Mouse (Mus musculus): ENCODE data around the gene Fdx1. TPM values are rescaled to one million over a fixed set of nuclear protein-coding genes. Genes with fewer than 3 reads are reported as not detected.

The Fdx1 gene
- polyA plus RNA-seq, 1 experiment = 30.5 TPM

DNA sequence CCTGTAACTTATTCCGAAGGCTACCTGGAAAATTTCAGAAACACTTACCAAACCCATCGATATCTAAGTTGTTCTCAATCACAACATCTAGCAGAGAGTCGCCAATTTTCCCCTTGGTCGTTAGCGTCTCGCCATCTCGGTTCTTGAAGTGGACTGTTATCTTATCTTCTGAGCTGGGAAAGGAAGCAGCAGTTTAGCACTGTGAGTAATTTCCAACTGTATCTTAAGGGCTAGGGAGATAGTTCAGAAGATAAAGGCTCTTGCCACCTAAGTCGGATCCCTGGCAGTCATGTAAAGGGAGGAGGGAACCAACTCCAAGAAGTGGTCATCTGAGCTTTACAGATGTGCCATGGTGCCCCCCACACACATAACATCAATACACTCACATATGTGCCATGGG lies 6.3 kb downstream of the Fdx1 start:
- Histone ChIP-seq H3K27ac (ENCODE audit: control insufficient read depth, insufficient read depth, low read length) (no peak overlapping the region), H3K36me3 (ENCODE audit: control insufficient read depth, insufficient read depth, low read length) (peaks cover 3% of the 10 kb centered on the region; the same call in 1 of the 2 replicates), H3K27me3 (ENCODE audit: control insufficient read depth, insufficient read depth, low read length) (no peaks in the 10 kb centered on the region), H3K4me3 (ENCODE audit: control insufficient read depth, insufficient read depth, low read length) (no peak overlapping the region), H3K4me1 (replicated peaks; ENCODE audit: control insufficient read depth, insufficient read depth, low read length) (peaks cover 5% of the 10 kb centered on the region; the same call in 1 of the 2 replicates)
- TF ChIP-seq POLR2A (IDR thresholded peaks at IDR 0.05; ENCODE audit: control insufficient read depth, extremely low read depth, insufficient read depth, low read length, poor library complexity) (no peak), CTCF (IDR thresholded peaks at IDR 0.05; ENCODE audit: borderline replicate concordance, control insufficient read depth, extremely low read depth, insufficient read depth, low read length, poor library complexity) (no peak)
- WGBS = 93% methylated on average over 8 of the region's 8 CpGs
- no peak for DNase-seq

DNA sequence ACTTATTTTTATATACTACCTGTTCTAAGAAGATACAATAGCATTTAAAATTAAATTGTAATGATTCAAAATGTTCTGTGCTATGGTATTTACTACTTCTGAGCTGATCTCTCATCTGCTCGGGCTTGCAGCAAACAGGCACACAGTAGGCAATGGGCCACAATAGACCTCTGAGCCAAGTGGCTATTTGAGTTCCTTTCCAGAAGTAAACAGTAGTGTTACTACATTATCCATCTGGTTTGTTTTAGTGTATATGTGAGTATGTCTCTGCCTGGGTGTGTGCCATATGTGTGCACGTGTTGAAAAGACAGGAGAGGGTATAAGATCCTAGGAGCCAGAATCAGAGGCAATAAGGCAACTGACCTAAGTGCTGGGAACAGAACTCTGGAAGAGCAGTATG lies 6.9 kb downstream of the Fdx1 start:
- Histone ChIP-seq H3K27ac (ENCODE audit: control insufficient read depth, insufficient read depth, low read length) (no peak overlapping the region), H3K4me1 (replicated peaks; ENCODE audit: control insufficient read depth, insufficient read depth, low read length) (peaks cover 5% of the 10 kb centered on the region; the same call in 1 of the 2 replicates), H3K4me3 (ENCODE audit: control insufficient read depth, insufficient read depth, low read length) (no peak overlapping the region), H3K36me3 (ENCODE audit: control insufficient read depth, insufficient read depth, low read length) (peaks cover 3% of the 10 kb centered on the region; the same call in 1 of the 2 replicates), H3K27me3 (ENCODE audit: control insufficient read depth, insufficient read depth, low read length) (no peaks in the 10 kb centered on the region)
- WGBS = 95% methylated on average over 2 of the region's 2 CpGs
- no peak for TF ChIP-seq POLR2A (IDR thresholded peaks at IDR 0.05; ENCODE audit: control insufficient read depth, extremely low read depth, insufficient read depth, low read length, poor library complexity)
- TF ChIP-seq CTCF (IDR thresholded peaks at IDR 0.05; ENCODE audit: borderline replicate concordance, control insufficient read depth, extremely low read depth, insufficient read depth, low read length, poor library complexity) = no peak
- no peak for DNase-seq

DNA sequence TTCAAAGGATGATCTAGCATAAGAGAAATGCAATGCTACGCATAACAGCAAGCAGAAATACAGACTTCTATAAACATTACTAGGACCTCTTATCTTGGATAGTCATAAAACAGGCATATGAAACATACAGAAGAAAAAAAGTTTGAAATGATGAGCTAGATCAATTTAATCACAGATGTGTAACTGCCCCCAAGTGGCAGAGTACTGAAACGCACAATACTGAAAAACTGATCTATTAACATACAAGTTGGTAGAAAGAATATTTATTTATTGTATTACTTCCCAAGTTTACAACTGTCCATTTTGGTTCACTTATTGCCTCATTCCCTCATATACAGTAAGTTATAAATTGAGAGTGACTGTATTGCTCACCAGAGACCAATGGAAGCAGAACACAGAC lies 12.0 kb downstream of the Fdx1 start:
- Histone ChIP-seq H3K4me3 (ENCODE audit: control insufficient read depth, insufficient read depth, low read length) (no peak overlapping the region), H3K27ac (ENCODE audit: control insufficient read depth, insufficient read depth, low read length) (no peak overlapping the region), H3K27me3 (ENCODE audit: control insufficient read depth, insufficient read depth, low read length) (no peaks in the 10 kb centered on the region), H3K4me1 (replicated peaks; ENCODE audit: control insufficient read depth, insufficient read depth, low read length) (peaks cover 5% of the 10 kb centered on the region; the same call in 1 of the 2 replicates), H3K36me3 (ENCODE audit: control insufficient read depth, insufficient read depth, low read length) (peaks cover 3% of the 10 kb centered on the region; the same call in 1 of the 2 replicates)
- TF ChIP-seq CTCF (IDR thresholded peaks at IDR 0.05; ENCODE audit: borderline replicate concordance, control insufficient read depth, extremely low read depth, insufficient read depth, low read length, poor library complexity) (no peak), POLR2A (IDR thresholded peaks at IDR 0.05; ENCODE audit: control insufficient read depth, extremely low read depth, insufficient read depth, low read length, poor library complexity) (no peak)
- WGBS = 89% methylated on average over 2 of the region's 2 CpGs
- peak; percentile 24 for DNase-seq

DNA sequence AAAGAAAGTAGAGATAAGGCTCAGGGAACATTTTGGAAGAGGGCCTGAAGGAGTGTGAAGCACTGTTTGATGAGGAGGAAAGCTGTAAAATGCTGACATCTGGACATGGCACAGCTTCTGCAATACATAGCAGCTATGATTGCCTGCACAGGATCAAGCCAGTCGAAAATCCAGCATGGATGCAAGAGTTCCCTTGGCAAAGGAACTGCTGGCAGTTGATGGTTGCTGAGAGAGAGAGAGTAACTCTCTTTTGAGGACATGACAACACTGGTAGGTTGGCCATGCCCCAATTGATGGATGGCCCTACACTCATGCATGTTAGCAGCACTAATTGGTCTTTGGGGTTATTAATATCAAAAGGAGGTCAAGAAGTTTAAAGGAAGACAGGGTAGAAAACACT lies 12.7 kb downstream of the Fdx1 start:
- H3K36me3 ChIP-seq (ENCODE audit: control insufficient read depth, insufficient read depth, low read length) = peaks cover 3% of the 10 kb centered on the region; the same call in 1 of the 2 replicates
- DNase-seq = no peak
- no peak for TF ChIP-seq POLR2A (IDR thresholded peaks at IDR 0.05; ENCODE audit: control insufficient read depth, extremely low read depth, insufficient read depth, low read length, poor library complexity)
- TF ChIP-seq CTCF (IDR thresholded peaks at IDR 0.05; ENCODE audit: borderline replicate concordance, control insufficient read depth, extremely low read depth, insufficient read depth, low read length, poor library complexity) = no peak
- H3K4me1 ChIP-seq (replicated peaks; ENCODE audit: control insufficient read depth, insufficient read depth, low read length) = peaks cover 5% of the 10 kb centered on the region; the same call in 1 of the 2 replicates
- H3K4me3 ChIP-seq (ENCODE audit: control insufficient read depth, insufficient read depth, low read length) = no peak overlapping the region
- WGBS = 94% methylated on average over 1 of the region's 1 CpGs
- H3K27me3 ChIP-seq (ENCODE audit: control insufficient read depth, insufficient read depth, low read length) = no peaks in the 10 kb centered on the region
- no peak overlapping the region for H3K27ac ChIP-seq (ENCODE audit: control insufficient read depth, insufficient read depth, low read length)

GRCm38 (mm10) chr9:51950225-51950624 lies 13.1 kb downstream of the Fdx1 start:
- Histone ChIP-seq H3K4me3 (ENCODE audit: control insufficient read depth, insufficient read depth, low read length) (no peak overlapping the region), H3K27ac (ENCODE audit: control insufficient read depth, insufficient read depth, low read length) (no peak overlapping the region), H3K27me3 (ENCODE audit: control insufficient read depth, insufficient read depth, low read length) (no peaks in the 10 kb centered on the region), H3K4me1 (replicated peaks; ENCODE audit: control insufficient read depth, insufficient read depth, low read length) (peaks cover 5% of the 10 kb centered on the region; the same call in 1 of the 2 replicates), H3K36me3 (ENCODE audit: control insufficient read depth, insufficient read depth, low read length) (peaks cover 3% of the 10 kb centered on the region; the same call in 1 of the 2 replicates)
- TF ChIP-seq POLR2A (IDR thresholded peaks at IDR 0.05; ENCODE audit: control insufficient read depth, extremely low read depth, insufficient read depth, low read length, poor library complexity) = no peak
- no peak for TF ChIP-seq CTCF (IDR thresholded peaks at IDR 0.05; ENCODE audit: borderline replicate concordance, control insufficient read depth, extremely low read depth, insufficient read depth, low read length, poor library complexity)
- WGBS = 94% methylated on average over 3 of the region's 3 CpGs
- DNase-seq = no peak

GRCm38 (mm10) chr9:51943934-51944333 lies 19.4 kb downstream of the Fdx1 start:
- no peak for DNase-seq
- H3K4me3 ChIP-seq (ENCODE audit: control insufficient read depth, insufficient read depth, low read length) = no peak overlapping the region
- 95% methylated on average over 6 of the region's 6 CpGs for WGBS
- no peaks in the 10 kb centered on the region for H3K27me3 ChIP-seq (ENCODE audit: control insufficient read depth, insufficient read depth, low read length)
- no peaks in the 10 kb centered on the region for H3K36me3 ChIP-seq (ENCODE audit: control insufficient read depth, insufficient read depth, low read length)
- TF ChIP-seq CTCF (IDR thresholded peaks at IDR 0.05; ENCODE audit: borderline replicate concordance, control insufficient read depth, extremely low read depth, insufficient read depth, low read length, poor library complexity) (no peak), POLR2A (IDR thresholded peaks at IDR 0.05; ENCODE audit: control insufficient read depth, extremely low read depth, insufficient read depth, low read length, poor library complexity) (no peak)
- H3K27ac ChIP-seq (ENCODE audit: control insufficient read depth, insufficient read depth, low read length) = no peak overlapping the region
- H3K4me1 ChIP-seq (replicated peaks; ENCODE audit: control insufficient read depth, insufficient read depth, low read length) = no peaks in the 10 kb centered on the region

DNA sequence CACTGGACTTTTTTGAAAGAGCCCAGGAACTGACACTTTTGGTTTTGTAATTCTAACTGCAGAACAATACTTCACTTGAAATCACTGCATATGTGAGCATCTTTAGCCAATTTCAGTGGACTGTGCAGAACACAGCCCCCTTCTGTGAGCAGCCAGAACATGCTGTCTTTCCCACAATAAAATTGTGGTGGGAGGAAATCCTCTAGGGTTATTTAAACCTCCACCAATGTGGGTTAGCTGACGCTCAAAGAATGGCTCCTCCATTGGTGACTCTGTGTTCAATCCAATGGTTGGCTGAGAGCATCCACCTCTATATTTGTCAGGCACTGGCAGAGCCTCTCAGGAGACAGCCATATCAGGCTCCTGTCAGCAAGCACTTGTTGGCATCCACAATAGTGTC lies 28.7 kb downstream of the Fdx1 start:
- Histone ChIP-seq H3K27me3 (ENCODE audit: control insufficient read depth, insufficient read depth, low read length) (no peaks in the 10 kb centered on the region), H3K4me1 (replicated peaks; ENCODE audit: control insufficient read depth, insufficient read depth, low read length) (no peaks in the 10 kb centered on the region), H3K4me3 (ENCODE audit: control insufficient read depth, insufficient read depth, low read length) (no peak overlapping the region), H3K36me3 (ENCODE audit: control insufficient read depth, insufficient read depth, low read length) (no peaks in the 10 kb centered on the region), H3K27ac (ENCODE audit: control insufficient read depth, insufficient read depth, low read length) (no peak overlapping the region)
- 80% methylated on average over 1 of the region's 1 CpGs for WGBS
- TF ChIP-seq CTCF (IDR thresholded peaks at IDR 0.05; ENCODE audit: borderline replicate concordance, control insufficient read depth, extremely low read depth, insufficient read depth, low read length, poor library complexity) (no peak), POLR2A (IDR thresholded peaks at IDR 0.05; ENCODE audit: control insufficient read depth, extremely low read depth, insufficient read depth, low read length, poor library complexity) (no peak)
- no peak for DNase-seq

Data from thymus, adult 2 months (tissue).